Mouse (Mus musculus): Measurements from ENCODE around the gene Abca14. TPM values are rescaled to one million over a fixed set of nuclear protein-coding genes. Genes with fewer than 3 reads are reported as not detected.
"Not testable (repeated sequence)": the region's sequence is repeated elsewhere in the genome, so short reads cannot be mapped to it uniquely, and the experiment has no call there.

Gene Abca14
- polyA plus RNA-seq, 1 experiment from 2014 or later = not detected

- no peaks in the 10 kb centered on the region for H3K9me3 ChIP-seq
- no peak overlapping the region for H3K4me2 ChIP-seq (replicated peaks)
- H3K27me3 ChIP-seq (replicated peaks) = no peaks in the 10 kb centered on the region
- H3K4me3 ChIP-seq (replicated peaks) = no peak overlapping the region
- no peak overlapping the region for H3K9ac ChIP-seq
- no peak for ATAC-seq
- H3K27ac ChIP-seq = no peak overlapping the region
- no peaks in the 10 kb centered on the region for H3K4me1 ChIP-seq (replicated peaks)
- H3K36me3 ChIP-seq = no peaks in the 10 kb centered on the region
Observed at GRCm38 (mm10) chr7:120241092-120241491, 37.3 kb downstream of the Abca14 start.

- no peaks in the 10 kb centered on the region for H3K36me3 ChIP-seq
- H3K27me3 ChIP-seq (replicated peaks) = no peaks in the 10 kb centered on the region
- no peak overlapping the region for H3K9ac ChIP-seq
- H3K9me3 ChIP-seq = no peaks in the 10 kb centered on the region
- ATAC-seq = no peak
- no peak overlapping the region for H3K4me2 ChIP-seq (replicated peaks)
- no peak overlapping the region for H3K4me3 ChIP-seq (replicated peaks)
- WGBS = 80% methylated on average over 7 of the region's 7 CpGs
- no peak overlapping the region for H3K27ac ChIP-seq
- H3K4me1 ChIP-seq (replicated peaks) = no peaks in the 10 kb centered on the region
Observed at GRCm38 (mm10) chr7:120271135-120271991, 67.6 kb downstream of the Abca14 start.

GRCm38 (mm10) chr7:120272110-120272509 lies 68.3 kb downstream of the Abca14 start:
- Histone ChIP-seq H3K27me3 (replicated peaks) (no peaks in the 10 kb centered on the region), H3K4me1 (replicated peaks) (no peaks in the 10 kb centered on the region)
- ATAC-seq = no peak

GRCm38 (mm10) chr7:120285286-120285685 lies 81.5 kb downstream of the Abca14 start:
- no peaks in the 10 kb centered on the region for H3K9me3 ChIP-seq
- no peaks in the 10 kb centered on the region for H3K27me3 ChIP-seq (replicated peaks)
- H3K4me3 ChIP-seq (replicated peaks) = no peak overlapping the region
- H3K9ac ChIP-seq = no peak overlapping the region
- no peaks in the 10 kb centered on the region for H3K36me3 ChIP-seq
- H3K4me1 ChIP-seq (replicated peaks) = no peaks in the 10 kb centered on the region
- no peak overlapping the region for H3K4me2 ChIP-seq (replicated peaks)
- ATAC-seq = no peak
- WGBS = 58% methylated on average over 3 of the region's 3 CpGs
- no peak overlapping the region for H3K27ac ChIP-seq

More at GRCm38 (mm10) chr7:120272110-120272509, 68.3 kb downstream of the Abca14 start:
- no peaks in the 10 kb centered on the region for H3K9me3 ChIP-seq
- H3K4me3 ChIP-seq (replicated peaks) = no peak overlapping the region
- 84% methylated on average over 7 of the region's 7 CpGs for WGBS
- no peak overlapping the region for H3K27ac ChIP-seq
- no peak overlapping the region for H3K4me2 ChIP-seq (replicated peaks)
- no peaks in the 10 kb centered on the region for H3K36me3 ChIP-seq
- H3K9ac ChIP-seq = no peak overlapping the region

GRCm38 (mm10) chr7:120316086-120316485 lies 112.3 kb downstream of the Abca14 start:
- no peaks in the 10 kb centered on the region for H3K27me3 ChIP-seq (replicated peaks)
- no peak overlapping the region for H3K4me2 ChIP-seq (replicated peaks)
- no peak for ATAC-seq
- no peaks in the 10 kb centered on the region for H3K36me3 ChIP-seq
- H3K4me3 ChIP-seq (replicated peaks) = no peak overlapping the region
- H3K4me1 ChIP-seq (replicated peaks) = no peaks in the 10 kb centered on the region
- no peaks in the 10 kb centered on the region for H3K9me3 ChIP-seq
- H3K27ac ChIP-seq = no peak overlapping the region
- WGBS = 74% methylated on average over 1 of the region's 1 CpGs
- H3K9ac ChIP-seq = no peak overlapping the region

- Histone ChIP-seq H3K4me1 (replicated peaks) (0 out of 2 replicates have a peak, but pooled peaks cover 4% of the 10 kb centered on the region), H3K4me2 (replicated peaks) (no peak overlapping the region), H3K27ac (no peak overlapping the region), H3K9ac (no peak overlapping the region), H3K27me3 (replicated peaks) (no peaks in the 10 kb centered on the region), H3K4me3 (replicated peaks) (no peak overlapping the region), H3K36me3 (no peaks in the 10 kb centered on the region), H3K9me3 (no peaks in the 10 kb centered on the region)
- ATAC-seq = no peak
- 33% methylated on average over 4 of the region's 4 CpGs for WGBS
Observed at GRCm38 (mm10) chr7:120322963-120323362, 119.2 kb downstream of the Abca14 start.

GRCm38 (mm10) chr7:120325911-120326310 lies 122.2 kb downstream of the Abca14 start:
- H3K4me2 ChIP-seq (replicated peaks); H3K9ac ChIP-seq; H3K9me3 ChIP-seq; H3K27me3 ChIP-seq (replicated peaks); H3K4me3 ChIP-seq (replicated peaks); ATAC-seq; H3K36me3 ChIP-seq; H3K4me1 ChIP-seq (replicated peaks); H3K27ac ChIP-seq: not testable (repeated sequence)
- WGBS = 68% methylated on average over 2 of the region's 2 CpGs

- Histone ChIP-seq H3K4me1 (replicated peaks) (0 out of 2 replicates have a peak, but pooled peaks cover 5% of the 10 kb centered on the region), H3K4me3 (replicated peaks) (0 out of 2 replicates have a peak overlapping the region, but pooled peaks have one; percentile 9), H3K4me2 (replicated peaks) (peak overlapping the region; percentile 57), H3K36me3 (no peaks in the 10 kb centered on the region), H3K9me3 (no peaks in the 10 kb centered on the region), H3K27ac (no peak overlapping the region), H3K9ac (no peak overlapping the region), H3K27me3 (replicated peaks) (no peaks in the 10 kb centered on the region)
- peak; percentile 65 for ATAC-seq
- 16% methylated on average over 22 of the region's 22 CpGs for WGBS
Observed at GRCm38 (mm10) chr7:120327220-120328073, 123.7 kb downstream of the Abca14 start.

- H3K36me3 ChIP-seq = no peaks in the 10 kb centered on the region
- 77% methylated on average over 22 of the region's 22 CpGs for WGBS
- no peaks in the 10 kb centered on the region for H3K9me3 ChIP-seq
- peak within 1 kb of the TSS; percentile 57 for H3K4me2 ChIP-seq (replicated peaks)
- no peak within 1 kb of the TSS for H3K27ac ChIP-seq
- no peak within 1 kb of the TSS for H3K9ac ChIP-seq
- no peak for ATAC-seq
- H3K27me3 ChIP-seq (replicated peaks) = no peaks in the 10 kb centered on the region
- 0 out of 2 replicates have a peak, but pooled peaks cover 5% of the 10 kb centered on the region for H3K4me1 ChIP-seq (replicated peaks)
- no peak within 1 kb of the TSS for H3K4me3 ChIP-seq (replicated peaks)
Observed at GRCm38 (mm10) chr7:120328087-120328793, 124.5 kb downstream of the Abca14 start, which contains the start of gene Abca15. Abca15 (plus strand) TSS chr7:120328670.

- Histone ChIP-seq H3K36me3 (no peaks in the 10 kb centered on the region), H3K9me3 (no peaks in the 10 kb centered on the region), H3K4me2 (replicated peaks) (no peak overlapping the region), H3K4me3 (replicated peaks) (no peak overlapping the region), H3K27me3 (replicated peaks) (no peaks in the 10 kb centered on the region), H3K27ac (no peak overlapping the region), H3K9ac (no peak overlapping the region), H3K4me1 (replicated peaks) (no peaks in the 10 kb centered on the region)
- WGBS = 36% methylated on average over 13 of the region's 13 CpGs
- no peak for ATAC-seq
Observed at GRCm38 (mm10) chr7:120361159-120361558, 157.4 kb downstream of the Abca14 start.
